Mouse (Mus musculus): Measurements from ENCODE around the gene Eva1a.
A peak's percentile ranks its signal among the peaks of the same experiment; 100 is the strongest.

Eva1a gene

GRCm38 (mm10) chr6:82066515-82067081, 25.8 kb downstream of the Eva1a start:
- no peak for DNase-seq (ENCODE audit: low read depth, low spot score)

- no peak for DNase-seq (ENCODE audit: low read depth, low spot score)
Measured at GRCm38 (mm10) chr6:82070459-82070858, 29.6 kb downstream of the Eva1a start.

- DNase-seq (ENCODE audit: low read depth, low spot score) = no peak
Measured at GRCm38 (mm10) chr6:82073011-82073410, 32.2 kb downstream of the Eva1a start.

GRCm38 (mm10) chr6:82073567-82073966, 32.7 kb downstream of the Eva1a start:
- no peak for DNase-seq (ENCODE audit: low read depth, low spot score)

GRCm38 (mm10) chr6:82076364-82076763, 35.5 kb downstream of the Eva1a start:
- DNase-seq (ENCODE audit: low read depth, low spot score) = no peak

GRCm38 (mm10) chr6:82078875-82079274, 38.0 kb downstream of the Eva1a start:
- no peak for DNase-seq (ENCODE audit: low read depth, low spot score)

- DNase-seq (ENCODE audit: low read depth, low spot score) = no peak
Measured at GRCm38 (mm10) chr6:82083655-82084054, 42.8 kb downstream of the Eva1a start.

GRCm38 (mm10) chr6:82084235-82084634, 43.4 kb downstream of the Eva1a start:
- no peak for DNase-seq (ENCODE audit: low read depth, low spot score)

- DNase-seq (ENCODE audit: low read depth, low spot score) = no peak
Measured at GRCm38 (mm10) chr6:82085313-82085908, 44.6 kb downstream of the Eva1a start.

GRCm38 (mm10) chr6:82088133-82088532, 47.3 kb downstream of the Eva1a start:
- no peak for DNase-seq (ENCODE audit: low read depth, low spot score)

- DNase-seq (ENCODE audit: low read depth, low spot score) = no peak
Measured at GRCm38 (mm10) chr6:82091773-82092172, 50.9 kb downstream of the Eva1a start.

- DNase-seq (ENCODE audit: low read depth, low spot score) = no peak
Measured at GRCm38 (mm10) chr6:82097705-82098104, 56.9 kb downstream of the Eva1a start.

GRCm38 (mm10) chr6:82098456-82098855, 57.6 kb downstream of the Eva1a start:
- no peak for DNase-seq (ENCODE audit: low read depth, low spot score)

GRCm38 (mm10) chr6:82110473-82110872, 69.6 kb downstream of the Eva1a start:
- no peak for DNase-seq (ENCODE audit: low read depth, low spot score)

GRCm38 (mm10) chr6:82111111-82111510, 70.3 kb downstream of the Eva1a start:
- DNase-seq (ENCODE audit: low read depth, low spot score) = no peak

- DNase-seq (ENCODE audit: low read depth, low spot score) = no peak
Measured at GRCm38 (mm10) chr6:82111540-82111939, 70.7 kb downstream of the Eva1a start.

GRCm38 (mm10) chr6:82112127-82113090, 71.6 kb downstream of the Eva1a start:
- DNase-seq (ENCODE audit: low read depth, low spot score) = no peak

- DNase-seq (ENCODE audit: low read depth, low spot score) = no peak
Measured at GRCm38 (mm10) chr6:82115335-82115965, 74.6 kb downstream of the Eva1a start.

- DNase-seq (ENCODE audit: low read depth, low spot score) = no peak
Measured at GRCm38 (mm10) chr6:82116176-82116575, 75.3 kb downstream of the Eva1a start.

- no peak for DNase-seq (ENCODE audit: low read depth, low spot score)
Measured at GRCm38 (mm10) chr6:82117871-82118270, 77.0 kb downstream of the Eva1a start.

GRCm38 (mm10) chr6:82119322-82120162, 78.7 kb downstream of the Eva1a start:
- peak; percentile 45 for DNase-seq (ENCODE audit: low read depth, low spot score)
